Mouse (Mus musculus) erythroblast, embryonic 14.5 days (primary cell): ENCODE results near the gene Shb.

ENCODE experiments used
- GATA1 ChIP-seq: IDR thresholded peaks from 2 replicates; pipeline ENCODE4 v1.6.1; 2012; ENCODE audit warnings: low read length, inconsistent platforms, mixed read lengths
- TAL1 ChIP-seq: IDR thresholded peaks from 3 replicates; pipeline ENCODE4 v1.6.1; 2012; ENCODE audit warnings: low read length, inconsistent platforms, mixed read lengths

DNA sequence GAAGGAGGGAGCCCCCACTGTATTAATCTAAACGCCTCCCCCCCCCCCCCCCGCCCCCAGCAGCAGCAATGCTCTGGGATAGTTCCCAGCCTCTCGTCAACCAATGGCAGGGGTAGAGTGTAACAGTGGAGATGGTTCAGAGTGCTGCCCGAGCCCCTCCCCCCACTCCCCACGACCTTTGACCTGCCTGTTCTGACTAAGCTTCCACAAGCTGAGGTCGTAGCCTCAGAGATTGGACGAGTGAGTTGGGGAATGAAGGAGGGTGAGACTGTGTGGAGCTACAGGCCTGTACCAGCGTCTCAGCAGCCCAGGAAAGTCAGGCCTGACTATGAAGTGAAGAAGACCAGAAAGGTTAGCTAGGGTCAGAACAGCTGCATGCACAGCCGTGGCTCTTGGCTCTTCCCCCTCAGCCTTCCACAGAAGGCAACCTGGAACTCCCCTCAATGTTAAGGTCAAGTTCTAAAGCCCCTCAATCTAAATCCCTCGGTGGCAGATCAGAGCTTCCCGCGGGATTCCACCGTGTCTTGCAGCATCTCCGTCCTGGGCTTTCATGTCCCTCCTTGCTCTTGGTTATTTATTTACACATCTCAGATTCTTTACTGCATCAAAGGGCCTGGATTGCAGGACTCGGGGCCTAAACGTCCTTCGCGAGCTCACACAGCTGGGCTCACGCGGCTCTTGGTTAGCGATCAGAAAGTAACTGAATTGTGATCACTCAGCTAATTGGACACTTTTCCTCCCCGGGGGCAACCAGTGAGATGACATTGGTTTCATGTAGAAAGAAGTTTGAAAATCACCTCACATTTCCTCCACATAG is 46.5 kb upstream of the Shb start:
- no peak for TF ChIP-seq GATA1
- TF ChIP-seq TAL1: no peak
